Mouse (Mus musculus): ENCODE data around the gene Rasgef1c.

DNA sequence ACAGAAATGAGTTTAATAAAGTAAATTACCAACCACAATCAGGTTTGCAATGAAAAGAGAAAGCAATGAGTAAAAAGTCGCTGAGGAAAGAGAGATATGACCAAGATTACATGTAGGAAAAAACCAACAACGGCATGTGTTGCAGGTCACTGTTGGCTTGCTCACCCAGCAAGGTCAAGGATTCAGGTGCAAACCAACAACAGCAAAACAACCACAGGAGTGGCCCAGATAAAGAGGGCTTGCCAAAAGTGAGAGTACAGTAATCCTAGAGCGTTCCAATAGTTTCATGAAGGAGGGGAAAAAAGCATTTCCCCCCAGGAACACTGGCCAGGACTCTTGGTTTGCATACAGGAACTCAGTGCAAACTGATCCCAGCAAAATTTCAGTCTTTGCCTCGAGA is 94.8 kb downstream of the Rasgef1c start:
- TF ChIP-seq POLR2AphosphoS5 (IDR thresholded peaks at IDR 0.05; ENCODE audit: insufficient replicate concordance, low read depth, low read length) (no peak), GATA1 (IDR thresholded peaks at IDR 0.05; ENCODE audit: borderline replicate concordance, low read length) (no peak), CTCF (IDR thresholded peaks at IDR 0.05; ENCODE audit: low read depth, low read length) (no peak), GATA2 (IDR thresholded peaks at IDR 0.05; ENCODE audit: borderline replicate concordance, low read depth, low read length) (no peak), TAL1 (conservative IDR thresholded peaks at IDR 0.05; ENCODE audit: low read depth, low read length) (no peak)
